Mouse (Mus musculus) kidney, adult 9 months (tissue): ENCODE measurements around the gene Eea1.

Experiments used
- DNase-seq: peaks from one replicate; pipeline ENCODE4 v3.0.0; 2022

The Eea1 gene

DNA sequence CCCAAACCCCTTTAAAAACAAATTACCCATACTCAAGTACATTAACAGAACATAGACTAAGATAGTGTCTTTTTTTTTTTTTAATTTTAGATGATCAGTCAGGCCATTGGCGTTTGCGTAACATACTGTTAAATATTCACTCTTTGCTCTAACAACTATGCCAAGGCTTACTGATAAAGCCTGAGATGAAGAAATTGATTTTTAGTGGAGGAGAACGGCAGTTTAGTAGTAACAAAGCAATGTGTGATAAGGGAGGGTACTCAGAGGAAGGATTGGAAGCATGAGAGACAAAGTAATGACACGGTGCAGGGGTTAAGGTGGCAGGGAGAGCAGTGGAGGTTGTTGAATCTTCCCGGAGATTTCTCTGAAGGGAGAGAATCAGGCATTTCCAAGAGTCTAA, 9.7 kb downstream of the Eea1 start:
- no peak for DNase-seq

DNA sequence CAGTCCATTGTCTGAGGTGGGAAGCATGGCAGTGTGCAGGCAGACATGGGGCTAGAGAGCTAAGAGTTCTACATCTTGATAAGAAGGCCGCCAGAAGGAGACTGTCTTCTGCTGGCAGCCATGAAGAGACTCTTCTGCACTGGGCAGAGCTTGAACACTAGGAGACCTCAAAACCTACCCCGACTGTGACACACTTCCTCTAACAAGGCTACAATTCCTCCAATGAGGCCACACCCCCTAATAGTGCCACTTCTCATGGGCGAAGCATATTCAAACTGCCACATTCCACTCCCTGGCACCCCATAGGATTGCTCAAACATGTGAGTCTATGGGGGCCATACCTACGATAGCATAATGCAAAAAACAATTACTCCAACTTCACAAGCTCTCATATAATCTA, 10.3 kb downstream of the Eea1 start:
- no peak for DNase-seq

DNA sequence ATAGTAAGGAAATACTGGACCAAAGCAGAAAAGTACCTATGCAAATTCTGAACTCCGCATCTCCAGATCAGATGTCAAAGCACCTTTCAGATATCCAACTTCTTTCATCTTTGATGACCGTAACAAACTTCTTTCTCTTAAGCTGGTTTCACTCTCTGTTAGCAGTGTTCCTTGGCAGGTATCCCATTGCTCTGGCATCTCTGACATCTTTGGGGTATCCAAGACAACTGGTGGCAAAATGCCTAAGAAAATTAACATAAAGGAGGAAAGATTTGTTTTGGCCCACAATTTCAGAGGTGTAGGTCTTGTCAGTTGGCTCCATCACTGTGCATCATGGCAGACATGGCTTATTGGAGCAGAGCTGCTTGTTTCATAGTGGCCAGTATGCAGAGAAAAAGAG, 10.9 kb downstream of the Eea1 start:
- DNase-seq, result no peak

DNA sequence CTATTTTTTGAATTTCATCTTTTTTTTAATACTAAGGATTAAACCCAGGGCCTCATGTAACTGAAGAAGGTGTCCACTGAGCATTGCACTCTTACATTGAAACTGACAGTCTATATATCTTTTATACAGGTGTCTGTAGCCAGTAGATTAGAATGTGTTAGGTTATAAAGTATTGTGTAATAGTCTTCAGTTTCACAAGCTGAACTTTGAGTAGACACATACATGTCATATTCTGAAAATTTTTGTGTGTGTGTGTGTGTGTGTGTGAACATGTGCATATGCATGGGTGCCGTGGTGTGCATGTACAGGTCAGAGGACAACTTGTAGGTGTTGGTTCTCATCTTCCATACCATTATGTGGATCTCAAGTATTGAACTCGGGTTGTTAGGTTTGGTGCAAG, 16.2 kb downstream of the Eea1 start:
- DNase-seq, result no peak

DNA sequence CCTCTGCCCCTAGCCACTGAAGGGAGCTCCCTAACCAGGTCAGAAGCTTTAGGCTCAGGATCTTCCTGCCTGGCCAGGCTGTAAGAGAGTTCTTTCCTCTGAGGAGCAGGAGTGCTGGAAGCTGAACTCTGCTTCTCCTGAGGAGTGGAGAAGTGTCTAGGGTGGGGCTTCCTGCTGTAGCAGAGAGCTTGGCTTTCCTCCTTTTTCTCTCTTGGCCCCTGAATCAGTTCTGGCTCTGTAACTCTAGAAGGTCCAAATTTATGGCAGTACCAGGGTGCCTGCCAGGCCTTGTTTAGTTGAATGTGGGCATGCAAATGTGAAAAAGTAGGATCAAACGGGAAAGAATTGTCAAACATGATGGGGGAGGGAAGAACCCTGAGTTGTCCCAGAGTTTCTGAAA, 17.1 kb downstream of the Eea1 start:
- DNase-seq, result no peak

DNA sequence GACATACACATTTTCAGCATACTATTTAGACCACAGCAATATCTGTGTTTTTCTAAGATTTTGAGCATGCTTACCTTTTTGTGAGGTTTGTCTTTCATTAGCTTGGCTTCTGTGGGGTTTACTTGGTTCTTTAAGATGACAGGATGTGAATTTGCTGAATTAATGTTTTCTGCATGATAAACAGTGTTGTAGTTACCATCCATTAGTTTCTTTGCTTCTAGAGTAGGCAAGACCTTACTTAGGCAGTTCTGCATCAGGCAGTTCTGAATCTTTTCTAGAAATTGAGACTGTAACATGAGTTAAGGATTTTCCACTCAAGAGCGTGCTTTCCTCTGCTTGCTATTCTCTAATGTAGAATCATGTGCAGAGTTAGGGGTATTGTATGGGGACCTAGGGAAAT, 24.2 kb downstream of the Eea1 start:
- DNase-seq, result no peak

DNA sequence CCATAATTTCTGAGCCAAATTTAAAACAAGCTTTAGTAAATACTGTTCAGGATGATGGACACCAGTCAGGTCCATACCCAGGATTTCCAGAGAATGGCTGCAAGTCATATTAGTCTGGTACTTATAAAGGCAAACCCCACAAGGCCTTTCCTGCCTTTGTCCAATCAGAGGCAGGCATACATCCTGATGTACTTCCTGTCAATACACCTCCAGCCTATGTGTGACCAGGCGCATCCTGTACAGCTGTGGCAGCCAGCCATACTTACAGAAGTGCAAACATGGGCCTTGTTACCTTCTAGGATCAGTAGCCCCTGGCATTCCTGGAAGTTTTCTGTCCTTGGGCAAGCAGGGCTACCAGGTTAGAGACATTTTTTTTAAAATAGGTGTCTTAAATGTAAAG, 29.2 kb downstream of the Eea1 start:
- DNase-seq, result no peak

DNA sequence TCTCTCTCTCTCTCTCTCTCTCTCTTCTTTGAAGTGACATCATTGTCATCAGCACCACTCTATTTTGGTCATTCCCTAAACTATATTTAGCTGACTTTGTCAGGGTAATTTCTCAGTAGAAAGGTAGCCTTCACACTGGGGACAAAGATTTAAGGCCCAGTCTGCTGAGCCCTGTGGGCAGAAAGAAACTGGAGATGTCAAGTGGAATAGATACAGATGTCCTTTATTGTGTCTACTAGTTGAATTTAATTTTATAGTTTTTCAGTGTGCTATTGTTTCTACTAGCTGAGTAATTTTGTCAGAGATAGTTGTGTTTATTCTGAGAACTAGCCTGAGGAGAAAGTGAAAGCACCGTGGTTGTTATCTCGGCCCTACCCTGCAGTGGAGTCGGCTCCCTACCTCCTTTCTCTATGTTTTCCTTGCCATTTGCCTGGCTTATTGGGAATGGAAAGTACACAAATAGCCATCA, 30.3 kb downstream of the Eea1 start:
- no peak for DNase-seq

DNA sequence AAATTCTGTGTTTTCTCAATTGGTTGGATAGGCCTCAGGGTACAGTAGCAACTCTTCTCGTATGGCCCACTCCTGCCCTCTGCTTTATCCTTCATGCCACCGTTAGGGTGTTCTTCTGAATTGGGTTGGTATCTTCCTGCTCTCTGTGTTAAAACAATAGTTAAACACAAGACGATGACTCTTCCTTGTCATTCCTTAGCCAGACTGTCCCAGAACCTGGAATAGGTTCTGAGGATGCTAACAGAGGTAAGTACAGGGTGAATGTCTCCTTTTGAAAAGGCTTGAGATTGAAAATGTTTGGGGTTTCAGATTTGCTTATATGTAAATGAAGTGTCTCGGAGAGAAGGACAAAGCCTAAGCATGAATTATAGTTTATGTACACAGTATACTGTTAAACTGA, 30.9 kb downstream of the Eea1 start:
- no peak for DNase-seq

DNA sequence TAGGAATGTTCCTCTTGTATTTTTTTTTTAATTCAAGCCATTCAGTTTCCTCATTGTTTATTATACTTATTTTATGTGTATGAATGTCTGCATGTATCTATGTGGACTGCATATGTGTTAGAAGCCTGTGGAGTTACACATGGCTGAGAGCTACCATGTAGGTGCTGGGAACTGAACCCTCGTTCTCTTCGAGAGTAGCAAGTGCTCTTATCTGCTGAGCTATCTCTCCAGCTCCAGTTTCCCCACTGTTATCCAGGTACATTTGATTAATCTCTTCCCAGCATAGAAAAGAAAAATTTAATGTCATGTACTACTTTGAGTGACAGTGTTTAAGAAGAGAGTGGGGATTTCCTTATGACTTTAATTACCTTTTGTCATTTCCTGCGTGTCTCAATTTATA, 31.5 kb downstream of the Eea1 start:
- no peak for DNase-seq

DNA sequence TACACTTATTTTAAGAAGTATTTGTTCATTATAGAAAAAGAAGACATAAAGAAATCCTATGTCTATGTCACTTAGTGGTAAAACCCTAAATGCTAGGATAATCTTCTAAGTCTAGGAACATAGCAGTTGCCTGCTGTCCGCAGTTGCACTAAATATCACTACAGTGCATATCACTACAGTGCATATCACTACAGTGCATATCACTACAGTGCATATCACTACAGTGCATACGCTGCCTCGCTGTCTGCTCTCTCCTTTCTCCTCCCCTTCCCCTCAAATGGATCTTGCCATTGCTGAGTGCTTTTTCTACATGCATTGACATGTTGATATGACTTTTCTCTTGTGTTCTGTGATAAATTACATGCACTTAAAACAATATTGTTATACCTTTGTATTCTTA, 34.0 kb downstream of the Eea1 start:
- no peak for DNase-seq

DNA sequence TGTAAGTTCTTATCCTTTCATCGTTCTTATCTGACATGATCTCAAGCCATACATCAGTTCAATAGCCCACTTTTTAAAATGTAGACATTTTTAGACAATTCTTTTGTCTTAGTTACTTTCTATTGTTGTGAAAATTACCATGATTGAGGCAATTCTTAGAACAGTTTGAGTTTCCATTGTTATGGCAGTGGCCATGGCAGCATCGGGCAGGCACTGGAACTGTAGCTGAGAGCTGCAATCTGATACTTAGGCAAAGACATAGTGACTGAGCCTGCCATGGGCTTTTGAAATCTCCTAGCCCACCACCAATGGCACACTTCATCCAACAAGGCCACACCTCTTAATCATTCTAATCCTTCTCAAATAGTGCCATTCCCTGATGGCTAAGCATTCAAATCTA, 36.3 kb downstream of the Eea1 start:
- DNase-seq, result no peak

DNA sequence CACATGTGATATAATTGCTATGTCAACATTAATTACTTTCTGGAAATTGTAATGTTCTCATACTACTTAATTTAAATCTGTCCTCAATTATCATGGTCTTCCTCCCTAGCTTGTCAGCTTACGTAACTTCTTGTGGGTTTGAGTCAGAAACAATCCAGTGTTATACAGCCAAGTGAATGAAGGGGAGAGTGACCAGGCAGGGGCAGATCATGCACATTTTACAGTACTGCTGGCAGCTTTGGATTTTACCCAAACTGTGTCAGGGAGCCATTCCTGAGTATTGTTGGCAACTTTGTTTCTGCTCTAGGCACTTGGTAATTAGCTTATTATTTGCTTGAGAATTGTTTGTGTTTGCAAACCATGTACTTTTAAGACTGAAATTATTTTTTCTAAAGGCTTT, 49.3 kb downstream of the Eea1 start:
- no peak for DNase-seq

DNA sequence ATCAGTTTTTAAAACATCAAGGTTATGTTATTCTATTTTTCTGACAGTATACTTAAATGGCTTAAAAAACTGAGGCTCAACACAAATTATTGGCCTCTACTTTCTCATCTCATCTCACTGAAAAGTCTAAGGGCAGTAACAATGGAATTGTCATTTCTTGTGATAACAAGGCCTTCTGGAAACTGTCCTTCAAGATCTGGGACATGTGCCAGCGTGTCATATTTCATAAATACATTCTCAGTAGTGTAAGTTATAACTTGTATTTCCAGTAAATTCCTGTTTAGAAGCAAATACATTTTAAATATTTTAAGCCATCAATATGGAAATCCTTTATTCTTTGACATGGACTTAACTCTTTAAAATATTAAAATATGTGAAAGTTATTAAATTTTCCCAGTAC, 50.7 kb downstream of the Eea1 start:
- DNase-seq, result no peak

DNA sequence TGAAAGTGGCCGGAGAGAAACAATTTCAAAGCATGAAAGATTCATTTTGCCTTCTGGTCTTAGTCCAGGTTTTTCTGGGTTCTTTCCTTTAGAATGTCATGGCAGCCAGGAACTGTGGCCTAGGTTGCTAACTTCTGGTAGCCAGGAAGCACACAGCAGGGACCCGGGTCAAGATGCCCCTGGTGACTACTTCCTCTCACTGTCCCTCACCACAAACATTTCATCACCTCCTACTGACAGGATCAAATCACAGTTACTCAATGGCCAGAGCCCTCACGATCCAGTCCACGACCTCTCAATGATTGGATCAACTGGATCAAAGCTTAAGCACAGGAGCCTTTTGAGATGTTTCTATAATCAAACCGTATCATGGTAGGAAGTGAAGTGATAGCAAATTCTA, 60.5 kb downstream of the Eea1 start:
- DNase-seq, result no peak

DNA sequence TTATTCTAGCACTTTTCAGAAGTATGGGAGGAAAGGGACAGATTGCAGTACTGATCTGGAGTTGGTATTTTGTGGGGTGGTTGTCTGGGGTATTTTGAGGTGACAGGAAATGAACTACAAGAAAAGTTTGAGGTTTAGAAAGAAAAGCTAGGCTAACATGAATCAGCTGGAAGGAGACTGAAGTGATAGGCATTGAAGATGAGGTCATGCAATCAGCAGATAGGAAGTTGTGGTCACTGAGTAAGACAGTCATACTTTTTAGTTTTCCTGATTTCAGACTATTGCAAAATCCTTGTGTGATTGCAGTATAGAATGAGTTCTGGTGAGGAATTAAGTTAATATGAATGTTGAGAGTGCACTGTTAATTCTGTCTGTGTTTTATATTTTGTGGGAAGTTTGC, 75.3 kb downstream of the Eea1 start:
- DNase-seq, result no peak

DNA sequence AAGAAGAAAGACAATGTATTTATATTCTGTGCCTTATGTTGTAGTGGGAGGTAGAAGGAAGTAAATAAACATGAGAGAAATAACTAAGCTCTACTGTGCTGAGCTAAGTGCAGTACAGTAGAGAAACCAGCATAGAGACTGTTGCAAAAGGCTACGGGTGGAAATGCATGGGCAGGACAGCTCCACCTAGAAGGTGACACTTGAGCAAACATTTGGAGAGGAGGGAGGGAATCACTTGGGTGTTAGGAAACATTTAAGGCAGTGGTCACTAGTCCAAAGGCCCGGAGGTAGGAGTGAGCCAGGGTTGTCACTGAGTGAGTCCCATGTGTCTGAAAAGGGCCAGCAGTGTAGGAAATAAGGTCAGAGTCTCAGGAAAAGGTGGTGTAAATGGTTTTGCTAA, 77.0 kb downstream of the Eea1 start:
- no peak for DNase-seq

DNA sequence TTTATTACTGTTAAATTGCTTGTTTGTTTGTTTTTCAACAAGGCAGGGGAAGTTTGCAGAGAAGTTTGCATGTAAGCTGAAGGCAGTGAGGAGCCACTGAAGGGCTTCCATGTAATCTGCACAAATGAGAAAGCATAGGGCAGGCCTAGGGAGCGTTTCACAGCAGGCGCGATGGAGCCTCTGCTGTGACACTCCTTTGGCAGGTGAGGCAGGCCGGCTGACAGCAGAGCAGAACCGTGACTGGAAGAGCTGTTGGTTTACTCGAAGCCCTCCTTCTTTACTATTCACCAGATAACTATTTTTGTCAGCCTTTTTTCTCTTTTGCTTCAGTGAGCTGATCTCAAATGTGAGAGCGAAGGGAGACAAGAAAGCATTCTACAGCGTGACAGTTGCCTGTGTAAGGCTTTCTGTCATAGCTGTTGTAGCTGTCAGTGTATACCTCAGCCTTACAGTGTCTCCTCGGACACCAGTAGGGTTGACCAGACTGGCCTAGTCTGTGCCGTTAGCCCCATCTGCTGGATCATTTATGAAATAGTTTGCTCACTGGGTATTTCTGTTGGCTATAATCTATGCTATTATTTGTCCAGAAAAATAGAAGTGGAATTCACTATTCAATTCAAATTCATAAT, 93.0 kb downstream of the Eea1 start:
- DNase-seq, result peak; percentile 42

DNA sequence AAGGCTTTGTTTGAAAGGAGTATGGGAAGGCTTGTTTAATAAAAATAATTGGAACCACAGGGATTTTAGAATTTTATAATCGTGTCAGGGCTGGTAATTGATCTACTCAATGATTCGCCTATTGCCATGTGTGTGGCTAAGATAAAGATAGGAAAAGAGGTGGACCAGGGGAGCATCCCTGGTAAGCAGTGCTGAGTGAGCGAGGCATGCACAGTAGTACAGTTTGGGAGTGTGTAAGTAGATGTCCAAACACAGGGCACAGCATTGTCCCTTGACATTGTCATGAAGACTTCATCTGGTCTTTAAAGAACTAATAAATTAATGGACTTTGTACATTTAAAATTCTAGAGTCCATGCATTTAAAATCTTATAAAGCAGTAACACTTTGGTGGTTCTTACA, 93.7 kb downstream of the Eea1 start:
- no peak for DNase-seq

DNA sequence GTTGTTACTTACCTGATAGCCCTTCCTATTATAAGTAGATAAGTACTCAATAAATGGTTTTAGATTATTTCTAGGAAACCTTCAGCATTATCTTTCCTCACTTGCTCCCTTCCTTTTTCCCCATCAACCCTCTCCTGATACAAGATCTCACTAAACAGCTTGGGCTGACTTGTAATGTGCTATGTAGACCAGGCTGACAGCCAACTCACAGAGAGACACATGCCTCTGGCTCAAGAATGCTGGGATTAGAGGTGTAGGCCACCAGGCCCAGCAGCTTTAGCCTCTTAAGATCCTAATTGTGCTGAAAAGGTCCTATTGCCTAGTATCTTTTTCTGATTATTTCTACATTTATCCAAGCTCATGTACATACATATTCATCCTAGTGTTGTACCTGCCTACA, 95.5 kb downstream of the Eea1 start:
- no peak for DNase-seq

DNA sequence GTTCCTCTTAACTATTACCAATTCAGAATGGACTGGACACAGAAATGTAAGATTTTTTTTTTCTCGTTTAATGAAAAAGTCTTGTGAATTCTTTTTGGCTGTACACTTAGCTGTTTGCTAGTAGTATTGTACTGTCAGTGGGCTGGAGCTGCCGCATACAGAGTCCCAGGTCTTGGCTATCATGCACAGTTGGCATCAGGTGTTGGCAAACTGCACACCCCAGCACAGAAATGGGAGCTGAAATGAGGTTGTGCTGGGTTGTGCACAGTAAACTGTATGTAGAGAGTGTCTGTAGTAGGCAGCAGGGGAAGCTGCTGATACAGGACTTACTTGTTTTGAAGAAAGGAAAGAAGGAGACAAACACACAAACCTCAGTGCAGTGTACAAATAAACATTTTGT, 103.8 kb downstream of the Eea1 start:
- DNase-seq, result no peak

DNA sequence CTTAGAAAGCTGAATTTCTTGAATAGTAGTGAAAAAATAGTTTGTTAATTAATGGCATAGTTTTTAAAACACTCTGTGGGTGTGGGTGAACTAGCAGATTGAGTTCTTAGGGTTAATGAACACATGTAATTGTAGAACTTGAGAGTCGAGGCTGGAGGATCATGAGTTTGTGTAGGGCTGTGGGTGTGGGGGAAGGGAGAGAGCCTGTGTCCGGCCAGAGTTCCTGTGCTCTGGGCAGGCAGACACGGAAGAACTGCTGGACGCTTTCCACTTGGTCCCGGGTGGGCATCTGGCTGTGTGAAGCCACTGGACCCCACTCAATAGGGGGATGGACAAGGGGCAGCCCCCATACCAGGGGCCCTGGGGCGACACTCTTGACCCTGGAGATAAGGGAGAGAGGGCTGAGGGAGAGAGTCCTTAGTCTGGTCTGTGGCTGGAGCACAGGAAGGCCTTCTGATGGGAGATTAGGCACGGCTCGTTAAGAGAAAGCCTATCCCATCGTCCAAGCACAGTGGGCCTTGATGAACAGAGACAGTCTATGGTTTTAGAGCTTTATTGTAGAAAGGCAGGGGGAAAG, 107.6 kb downstream of the Eea1 start:
- no peak for DNase-seq

DNA sequence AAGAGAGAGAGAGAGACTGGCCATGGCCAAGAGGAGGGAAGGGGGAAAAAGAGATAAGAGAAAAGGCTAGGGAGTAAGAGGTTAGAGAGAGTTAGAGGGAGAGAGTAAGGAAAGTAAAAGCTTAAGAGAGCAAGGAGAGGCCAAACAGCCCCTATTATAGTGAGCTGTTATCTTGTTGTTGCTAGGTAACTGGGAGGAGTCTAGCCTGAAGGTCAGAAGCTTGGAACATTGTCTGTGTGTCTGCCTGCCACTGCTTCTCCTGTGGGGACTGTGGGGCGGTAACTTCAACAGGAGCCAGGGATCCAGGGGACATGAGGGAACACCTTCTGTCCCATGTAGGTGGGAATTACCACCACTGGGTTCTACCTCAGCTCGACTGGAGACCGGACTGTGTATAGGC, 108.1 kb downstream of the Eea1 start:
- no peak for DNase-seq

DNA sequence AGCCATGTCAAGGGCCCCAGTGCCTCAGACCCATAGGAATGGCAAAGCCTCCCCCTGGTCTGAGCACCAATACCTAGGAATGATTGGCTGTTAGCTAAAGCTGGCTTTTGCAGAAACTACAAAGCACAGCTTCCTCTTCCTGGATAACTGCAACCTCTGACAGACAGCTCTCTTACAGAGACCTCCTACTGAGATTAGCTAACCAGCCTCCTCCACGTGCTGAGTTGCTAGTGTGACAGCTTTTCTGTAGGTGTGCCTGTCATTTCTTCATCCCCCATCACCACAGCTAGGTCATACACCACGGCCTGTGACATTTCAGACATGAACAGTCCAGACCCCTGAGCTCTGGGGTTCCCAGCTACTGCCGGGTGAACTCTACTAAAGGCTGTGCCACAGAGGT, 126.9 kb downstream of the Eea1 start:
- DNase-seq, result no peak

DNA sequence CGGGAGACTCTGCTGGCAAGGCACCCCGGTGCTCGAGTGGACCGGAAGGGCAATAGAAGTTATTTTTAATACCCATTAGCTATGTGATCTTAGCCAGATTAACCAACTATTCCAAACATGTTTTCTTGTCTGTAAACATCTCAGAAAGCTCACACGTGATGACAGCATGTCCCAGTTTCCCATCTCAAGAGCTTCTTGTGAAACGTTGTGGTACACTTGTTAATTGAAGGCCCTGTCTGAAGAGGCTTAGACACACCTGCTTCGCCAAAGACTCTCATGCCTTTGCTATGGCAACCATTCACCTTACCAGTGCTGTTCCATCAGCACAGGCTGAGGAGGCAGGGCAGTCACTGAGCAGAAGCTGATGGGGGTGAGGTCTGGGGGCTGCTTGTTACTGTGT, 133.9 kb downstream of the Eea1 start:
- no peak for DNase-seq

DNA sequence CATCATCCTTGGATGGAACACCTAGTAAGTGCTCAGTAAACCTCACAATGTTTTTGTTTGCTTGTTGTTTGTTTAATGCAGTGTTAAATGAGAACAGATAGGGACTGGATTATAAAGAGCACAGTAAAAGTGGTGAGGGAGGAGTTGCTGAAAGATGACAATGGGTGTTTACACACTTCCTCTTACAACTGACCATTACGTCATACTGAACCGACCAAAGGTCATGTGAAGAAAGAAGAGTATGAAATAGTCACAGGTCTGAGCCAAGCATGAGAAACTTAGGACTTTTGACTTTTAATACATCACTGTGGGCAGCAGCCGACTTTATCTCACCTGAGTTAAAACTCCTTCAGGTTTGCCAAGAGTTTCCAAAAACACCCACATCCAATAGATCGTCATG, 135.0 kb downstream of the Eea1 start:
- peak; percentile 48 for DNase-seq
